Mouse (Mus musculus): ENCODE data around the gene Gadl1. TPM values are rescaled to one million over a fixed set of nuclear protein-coding genes. Genes with fewer than 3 reads are reported as not detected.

Gene Gadl1
- total and polyA plus RNA-seq, 3 experiments, result 0.06 to 0.08 TPM; not detected in 1

DNA sequence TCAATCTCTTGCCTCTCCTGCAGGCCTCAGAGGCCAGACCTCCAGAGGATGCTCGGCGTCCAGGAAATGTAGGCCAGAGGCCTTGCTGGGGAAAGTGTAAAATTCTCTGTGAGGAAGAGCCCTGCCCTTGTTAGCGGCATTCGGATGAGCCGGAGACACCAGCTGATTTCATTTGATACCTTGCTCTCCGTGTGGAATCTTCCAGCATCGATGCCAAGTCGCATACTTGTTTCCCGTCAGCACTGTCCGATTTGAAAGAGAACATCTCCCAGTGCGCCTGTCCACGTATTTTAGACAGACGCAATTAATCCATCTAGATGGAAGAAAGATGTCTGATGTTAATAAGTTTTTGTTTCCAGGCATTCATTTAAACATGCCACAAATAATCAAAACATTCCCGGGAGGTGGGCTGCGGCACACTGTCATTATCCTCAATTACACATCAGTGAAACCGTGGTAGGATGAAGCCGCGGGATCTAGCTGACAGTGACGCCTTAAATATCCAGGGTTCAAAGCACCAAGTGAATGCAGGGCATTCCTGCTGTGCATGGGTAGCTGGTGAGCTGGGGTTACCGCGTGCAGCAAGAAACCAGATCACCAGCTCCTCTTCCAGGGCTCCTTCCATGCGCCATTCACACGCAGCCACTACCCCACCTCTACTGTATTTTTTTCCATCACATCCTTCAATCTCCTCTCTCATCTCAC lies 86.8 kb downstream of the Gadl1 start:
- Histone ChIP-seq H3K4me1 (ENCODE audit: control insufficient read depth in 1 of 2, insufficient read depth in 2 of 2, low read length in 2 of 2) (no peaks in the 10 kb centered on the region), H3K79me2 (ENCODE audit: control insufficient read depth, insufficient read depth, low read length, poor library complexity) (no peaks in the 10 kb centered on the region), H3K27me3 (ENCODE audit: control insufficient read depth in 1 of 2, insufficient read depth in 2 of 2, low read length in 2 of 2) (no peaks in the 10 kb centered on the region), H3K4me3 (ENCODE audit: control insufficient read depth in 1 of 2, insufficient read depth in 1 of 2, low read depth in 2 of 2, low read length in 2 of 2) (no peak overlapping the region), H3K27ac (ENCODE audit: control insufficient read depth, low read depth, low read length) (no peak overlapping the region), H3K9ac (ENCODE audit: control insufficient read depth, low read depth, low read length, poor library complexity, severe bottlenecking) (no peak overlapping the region), H3K36me3 (ENCODE audit: control insufficient read depth in 1 of 2, insufficient read depth in 2 of 2, low read length in 2 of 2) (no peaks in the 10 kb centered on the region), H3K9me3 (replicated peaks; ENCODE audit: insufficient read depth, low read length) (no peaks in the 10 kb centered on the region)
- no peak for TF ChIP-seq CHD1 (IDR thresholded peaks at IDR 0.05; ENCODE audit: low read depth, low read length)
- TF ChIP-seq NRF1 (IDR thresholded peaks at IDR 0.05; ENCODE audit: insufficient read depth, low read depth, low read length, poor library complexity, severe bottlenecking), result no peak
- no peak for TF ChIP-seq TAL1 (IDR thresholded peaks at IDR 0.05; ENCODE audit: low read length)
- TF ChIP-seq ZC3H11A (IDR thresholded peaks at IDR 0.05; ENCODE audit: low read depth, low read length), result no peak
- no peak for TF ChIP-seq CTCF (IDR thresholded peaks at IDR 0.05 in 2 of 3, conservative IDR thresholded peaks at IDR 0.05 in 1 of 3; ENCODE audit: control insufficient read depth in 1 of 3, insufficient read depth in 1 of 3, low read depth in 2 of 3, low read length in 3 of 3, poor library complexity in 1 of 3, severe bottlenecking in 1 of 3)
- TF ChIP-seq JUND (IDR thresholded peaks at IDR 0.05; ENCODE audit: low read depth, low read length), result no peak
- TF ChIP-seq USF1 (IDR thresholded peaks at IDR 0.05; ENCODE audit: low read depth, low read length), result no peak
- no peak for TF ChIP-seq MXI1 (IDR thresholded peaks at IDR 0.05; ENCODE audit: low read depth, low read length)
- TF ChIP-seq ETS1 (IDR thresholded peaks at IDR 0.05; ENCODE audit: low read depth, low read length), result no peak
- TF ChIP-seq SIN3A (IDR thresholded peaks at IDR 0.05; ENCODE audit: low read length), result no peak
- no peak for TF ChIP-seq MEF2A (IDR thresholded peaks at IDR 0.05; ENCODE audit: extremely low read depth, insufficient replicate concordance, low read depth, low read length, poor library complexity, severe bottlenecking)
- no peak for TF ChIP-seq CHD2 (IDR thresholded peaks at IDR 0.05; ENCODE audit: low read length)
- TF ChIP-seq ZMIZ1 (IDR thresholded peaks at IDR 0.05; ENCODE audit: low read depth, low read length), result no peak
- TF ChIP-seq NELFE (IDR thresholded peaks at IDR 0.05; ENCODE audit: low read depth, low read length), result no peak
- DNase-seq (ENCODE audit: low read depth, low spot score), result no peak

DNA sequence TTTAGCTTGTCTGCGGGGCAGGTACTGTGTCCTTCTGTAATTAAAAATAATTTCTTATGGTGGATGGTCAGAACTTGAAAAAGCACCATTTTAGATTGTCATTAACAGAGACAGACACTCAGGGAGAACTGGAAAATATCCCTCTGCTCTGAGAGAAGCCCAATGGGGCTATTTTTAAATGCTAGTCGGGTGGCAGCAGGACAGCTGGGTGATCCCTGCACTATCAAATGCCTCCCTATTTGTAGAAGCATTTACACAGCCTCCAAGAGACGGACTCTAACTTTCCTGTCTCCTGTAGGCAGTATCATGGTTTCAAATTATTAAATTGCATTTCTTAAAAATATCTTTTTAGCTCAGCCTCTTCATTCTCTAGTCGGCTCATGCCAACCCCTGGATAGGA lies 89.1 kb downstream of the Gadl1 start:
- H3K36me3 ChIP-seq (ENCODE audit: control insufficient read depth in 1 of 2, insufficient read depth in 2 of 2, low read length in 2 of 2), result no peaks in the 10 kb centered on the region
- H3K4me3 ChIP-seq (ENCODE audit: control insufficient read depth in 1 of 2, insufficient read depth in 1 of 2, low read depth in 2 of 2, low read length in 2 of 2), result no peak overlapping the region
- H3K4me1 ChIP-seq (ENCODE audit: control insufficient read depth in 1 of 2, insufficient read depth in 2 of 2, low read length in 2 of 2), result no peaks in the 10 kb centered on the region
- H3K9me3 ChIP-seq (replicated peaks; ENCODE audit: insufficient read depth, low read length), result no peaks in the 10 kb centered on the region
- no peak overlapping the region for H3K9ac ChIP-seq (ENCODE audit: control insufficient read depth, low read depth, low read length, poor library complexity, severe bottlenecking)
- H3K27me3 ChIP-seq (ENCODE audit: control insufficient read depth in 1 of 2, insufficient read depth in 2 of 2, low read length in 2 of 2), result no peaks in the 10 kb centered on the region
- DNase-seq (ENCODE audit: low read depth, low spot score), result no peak
- H3K79me2 ChIP-seq (ENCODE audit: control insufficient read depth, insufficient read depth, low read length, poor library complexity), result no peaks in the 10 kb centered on the region
- H3K27ac ChIP-seq (ENCODE audit: control insufficient read depth, low read depth, low read length), result no peak overlapping the region
- TF ChIP-seq MXI1 (IDR thresholded peaks at IDR 0.05; ENCODE audit: low read depth, low read length) (no peak), ZKSCAN1 (IDR thresholded peaks at IDR 0.05; ENCODE audit: low read depth, low read length) (no peak), CHD1 (IDR thresholded peaks at IDR 0.05; ENCODE audit: low read depth, low read length) (no peak), MYB (IDR thresholded peaks at IDR 0.05; ENCODE audit: low read depth, low read length) (no peak), MYC (IDR thresholded peaks at IDR 0.05; ENCODE audit: low read depth, low read length) (no peak), NRF1 (IDR thresholded peaks at IDR 0.05; ENCODE audit: insufficient read depth, low read depth, low read length, poor library complexity, severe bottlenecking) (no peak), POLR2AphosphoS2 (IDR thresholded peaks at IDR 0.05; ENCODE audit: low read length) (no peak), ELF1 (IDR thresholded peaks at IDR 0.05; ENCODE audit: low read depth, low read length) (no peak), RAD21 (IDR thresholded peaks at IDR 0.05; ENCODE audit: low read depth, low read length) (no peak), POLR2AphosphoS5 (IDR thresholded peaks at IDR 0.05; ENCODE audit: borderline replicate concordance, low read depth, low read length) (no peak), POLR2A (IDR thresholded peaks at IDR 0.05; ENCODE audit: control insufficient read depth in 1 of 2, insufficient read depth in 1 of 2, low read depth in 1 of 2, low read length in 2 of 2, poor library complexity in 1 of 2) (no peak), ZNF384 (IDR thresholded peaks at IDR 0.05; ENCODE audit: low read depth, low read length) (no peak), SIN3A (IDR thresholded peaks at IDR 0.05; ENCODE audit: low read length) (no peak), CTCF (IDR thresholded peaks at IDR 0.05 in 2 of 3, conservative IDR thresholded peaks at IDR 0.05 in 1 of 3; ENCODE audit: control insufficient read depth in 1 of 3, insufficient read depth in 1 of 3, low read depth in 2 of 3, low read length in 3 of 3, poor library complexity in 1 of 3, severe bottlenecking in 1 of 3) (no peak), GABPA (IDR thresholded peaks at IDR 0.05; ENCODE audit: low read depth, low read length) (no peak), E2F4 (IDR thresholded peaks at IDR 0.05; ENCODE audit: borderline replicate concordance, low read depth, low read length) (no peak)
